Mouse (Mus musculus): ENCODE results near the gene Zfp697.
"Not testable (repeated sequence)": the region's sequence is repeated elsewhere in the genome, so short reads cannot be mapped to it uniquely, and the experiment has no call there.

The Zfp697 gene

DNA sequence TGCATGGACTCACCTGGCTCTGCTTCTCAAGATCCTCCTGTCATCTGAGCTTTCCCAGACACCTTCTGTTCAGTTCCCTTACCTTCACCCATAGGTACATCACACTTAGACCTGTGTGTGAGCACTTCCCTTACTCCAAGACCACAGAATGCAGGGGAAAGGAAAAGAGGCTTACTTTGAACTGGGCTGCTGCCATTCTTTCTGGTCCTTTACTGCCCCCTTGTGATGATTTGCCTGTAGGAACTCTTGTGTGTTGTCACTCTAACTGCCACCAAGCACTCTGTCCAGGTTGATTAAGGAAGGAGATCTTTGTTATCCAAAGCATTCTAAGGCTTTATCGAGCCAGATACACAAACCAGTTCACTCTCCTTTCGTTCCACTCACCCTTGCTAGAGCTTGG lies 234.0 kb downstream of the Zfp697 start:
- DNase-seq (ENCODE audit: inconsistent age in 2 of 2, low spot score in 1 of 2) = peak in 1 of 2 experiments; percentile 19

- not testable (repeated sequence) for DNase-seq (ENCODE audit: inconsistent age in 2 of 2, low spot score in 1 of 2)
Observed at GRCm38 (mm10) chr3:98616786-98617185, 234.5 kb downstream of the Zfp697 start.

GRCm38 (mm10) chr3:98629633-98630032 lies 247.4 kb downstream of the Zfp697 start:
- no peak for DNase-seq (ENCODE audit: inconsistent age in 2 of 2, low spot score in 1 of 2)

DNA sequence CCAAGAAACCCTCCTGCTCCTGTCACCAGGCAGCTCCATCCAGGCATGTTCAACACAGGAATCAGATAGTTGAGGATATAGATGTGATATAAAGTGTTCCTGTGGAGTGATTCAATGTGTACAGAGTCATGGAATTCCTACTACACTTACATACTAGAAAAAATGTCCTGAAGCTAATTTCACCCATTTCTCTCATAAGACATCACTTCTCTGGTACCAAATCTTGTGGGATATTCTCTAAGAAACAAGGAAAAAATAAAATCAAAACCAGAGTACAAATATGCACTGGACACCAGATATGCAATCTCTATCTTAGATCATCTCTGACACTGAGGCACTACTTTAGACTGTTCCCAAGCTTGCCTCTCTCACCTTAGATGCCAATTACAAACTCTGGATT lies 247.9 kb downstream of the Zfp697 start, which contains the start of gene Hsd3b5:
Gene Hsd3b5, minus strand, starts transcription at position 101 of the 400 bp plus-strand sequence.
- DNase-seq (ENCODE audit: inconsistent age in 2 of 2, low spot score in 1 of 2) = no peak

GRCm38 (mm10) chr3:98635145-98635544 lies 252.9 kb downstream of the Zfp697 start:
- no peak for DNase-seq (ENCODE audit: inconsistent age in 2 of 2, low spot score in 1 of 2)

- no peak for DNase-seq (ENCODE audit: inconsistent age in 2 of 2, low spot score in 1 of 2)
Observed at GRCm38 (mm10) chr3:98680786-98681185, 298.5 kb downstream of the Zfp697 start.

GRCm38 (mm10) chr3:98682401-98682800 lies 300.1 kb downstream of the Zfp697 start:
- no peak for DNase-seq (ENCODE audit: inconsistent age in 2 of 2, low spot score in 1 of 2)

- no peak for DNase-seq (ENCODE audit: inconsistent age in 2 of 2, low spot score in 1 of 2)
Observed at GRCm38 (mm10) chr3:98720740-98721139, 338.5 kb downstream of the Zfp697 start.

DNA sequence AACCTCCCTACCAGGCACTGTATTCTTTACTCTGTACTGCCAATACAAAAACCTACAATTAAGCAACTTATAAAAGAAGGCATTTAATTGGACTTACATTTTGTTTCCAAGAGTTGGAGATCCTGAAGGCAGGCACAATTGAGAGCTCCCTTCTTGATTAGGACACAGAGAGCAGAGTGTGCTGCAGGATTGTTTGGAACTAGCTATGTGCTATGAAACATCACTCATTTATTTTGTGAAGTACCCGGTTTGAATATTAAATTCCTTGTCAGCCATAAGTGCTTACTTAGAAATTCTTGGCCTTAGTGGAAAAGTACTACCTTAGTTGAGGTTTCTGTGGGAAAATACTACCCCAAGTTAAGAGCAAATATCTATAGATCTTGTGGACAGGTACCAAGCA lies 342.1 kb downstream of the Zfp697 start, which contains the start of gene Hsd3b2:
Gene Hsd3b2, minus strand, starts transcription at position 168 of the 400 bp plus-strand sequence.
- DNase-seq (ENCODE audit: inconsistent age in 2 of 2, low spot score in 1 of 2) = no peak

DNA sequence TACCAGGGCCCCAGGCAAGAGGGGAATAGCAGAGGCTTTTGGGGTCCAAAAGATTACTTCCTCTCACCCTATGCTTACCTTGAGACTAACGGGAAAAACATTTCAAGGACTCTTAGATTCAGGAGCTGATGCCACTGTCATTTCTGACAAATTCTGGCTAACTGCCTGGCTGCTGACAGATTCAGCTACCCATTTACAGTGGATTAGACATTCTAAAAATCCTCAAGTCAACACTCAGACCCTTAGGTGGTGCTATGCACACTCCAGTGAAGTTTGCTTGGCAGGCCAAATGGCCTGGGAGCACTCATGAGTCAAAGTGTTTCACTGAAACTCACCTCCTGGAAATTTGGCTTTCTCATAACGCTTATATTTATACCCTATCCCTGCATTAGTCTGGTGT lies 344.0 kb downstream of the Zfp697 start:
- peak; percentile 12 to 40 for DNase-seq (ENCODE audit: inconsistent age in 2 of 2, low spot score in 1 of 2)

GRCm38 (mm10) chr3:98733724-98734123 lies 351.5 kb downstream of the Zfp697 start:
- DNase-seq (ENCODE audit: inconsistent age in 2 of 2, low spot score in 1 of 2) = no peak

DNA sequence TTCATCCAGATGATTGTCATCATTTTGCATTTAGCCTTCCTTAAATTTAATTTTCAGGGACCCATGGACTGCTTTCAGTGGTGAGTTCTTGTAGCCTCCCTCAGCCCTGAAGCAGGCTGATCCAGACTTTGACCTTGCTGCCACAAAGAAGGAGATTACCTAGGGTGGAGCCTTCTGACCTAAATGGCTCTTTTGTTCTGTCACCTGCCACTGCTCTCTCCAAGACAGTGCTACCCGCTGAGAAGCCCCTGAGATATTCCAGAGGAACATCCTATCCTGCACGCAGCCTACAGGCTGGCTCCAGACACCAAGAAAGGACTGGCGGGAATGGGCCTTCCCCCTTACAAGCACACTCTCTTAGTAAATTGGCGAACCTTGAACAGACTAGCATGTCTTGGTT lies 352.1 kb downstream of the Zfp697 start:
- no peak for DNase-seq (ENCODE audit: inconsistent age in 2 of 2, low spot score in 1 of 2)

DNA sequence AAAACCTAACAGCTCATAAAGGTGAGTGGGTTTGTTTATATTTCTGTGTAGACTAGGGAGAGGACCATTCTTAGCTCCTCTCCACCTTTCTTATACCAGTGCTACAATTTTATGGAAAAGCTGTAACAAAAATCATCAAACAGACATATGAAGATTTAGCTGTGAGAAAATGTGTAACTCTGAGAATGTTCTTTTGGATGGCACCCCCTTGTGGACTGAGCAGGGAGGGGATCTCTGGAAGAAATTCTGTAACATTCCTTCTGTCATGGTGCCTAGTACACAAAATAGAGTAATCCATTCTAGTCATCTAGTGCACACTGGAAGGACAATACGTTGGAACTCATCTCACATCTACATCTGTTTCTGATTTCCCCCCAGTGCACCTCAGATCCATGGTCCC lies 358.8 kb downstream of the Zfp697 start:
- DNase-seq (ENCODE audit: inconsistent age in 2 of 2, low spot score in 1 of 2) = not testable (repeated sequence)

- DNase-seq (ENCODE audit: inconsistent age in 2 of 2, low spot score in 1 of 2) = no peak
Observed at GRCm38 (mm10) chr3:98752171-98752570, 369.9 kb downstream of the Zfp697 start.

DNA sequence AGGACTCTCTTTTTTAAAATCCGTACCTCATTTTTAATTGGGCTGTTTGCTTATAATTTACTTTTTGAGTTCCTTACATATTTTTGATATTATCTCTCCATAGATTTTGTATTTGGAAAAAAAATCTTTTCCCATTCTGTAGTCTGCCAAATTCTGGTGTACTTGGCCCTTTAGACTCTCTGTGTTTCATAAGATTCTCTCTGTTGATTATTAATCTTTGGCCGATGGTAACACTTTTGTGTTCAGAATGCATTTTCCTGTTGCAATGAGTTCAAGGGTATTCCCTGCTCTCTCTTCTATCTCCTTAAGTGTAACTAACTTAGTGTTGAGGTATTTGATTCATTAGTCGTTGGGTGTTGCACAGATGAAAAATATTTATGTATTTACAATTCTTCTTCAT lies 374.6 kb downstream of the Zfp697 start:
- DNase-seq (ENCODE audit: inconsistent age in 2 of 2, low spot score in 1 of 2) = no peak

- DNase-seq (ENCODE audit: inconsistent age in 2 of 2, low spot score in 1 of 2) = no peak
Observed at GRCm38 (mm10) chr3:98764155-98764554, 381.9 kb downstream of the Zfp697 start.

DNA sequence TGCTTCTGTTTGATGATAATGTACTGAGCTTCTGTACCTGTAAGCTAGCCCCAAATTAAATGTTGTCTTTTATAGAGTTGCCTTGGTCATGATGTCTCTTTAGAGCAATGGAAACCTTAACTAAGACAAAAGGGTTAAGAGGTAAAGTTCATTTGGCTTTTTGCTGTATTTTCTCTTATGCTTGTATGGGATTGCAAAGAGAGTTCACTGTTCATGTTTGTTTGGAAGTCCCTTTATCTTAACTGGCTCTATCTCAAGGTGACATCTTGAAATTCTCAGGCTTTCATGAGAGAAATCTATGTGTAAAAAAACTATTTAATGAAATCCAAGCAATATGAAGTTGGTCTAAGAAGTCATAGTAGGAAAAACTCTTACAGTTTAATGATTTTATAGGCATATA lies 398.7 kb downstream of the Zfp697 start:
- no peak for DNase-seq (ENCODE audit: inconsistent age in 2 of 2, low spot score in 1 of 2)

GRCm38 (mm10) chr3:98782181-98782868 lies 400.1 kb downstream of the Zfp697 start:
- no peak for DNase-seq (ENCODE audit: inconsistent age in 2 of 2, low spot score in 1 of 2)

- no peak for DNase-seq (ENCODE audit: inconsistent age in 2 of 2, low spot score in 1 of 2)
Observed at GRCm38 (mm10) chr3:98786551-98786950, 404.3 kb downstream of the Zfp697 start.
